Mouse (Mus musculus) bone marrow, adult 2 months (tissue): ENCODE results near the gene Nhlh2.

Source experiments
- CTCF ChIP-seq: fragments of 200-500 bp; IDR thresholded peaks from 2 replicates; pipeline ENCODE4 v1.5.1; 2011; ENCODE audit warnings: low read length, control low read depth; ENCODE audit not compliant: control insufficient read depth, insufficient read depth
- POLR2A ChIP-seq: fragments of 200-500 bp; IDR thresholded peaks from 2 replicates; pipeline ENCODE4 v1.6.1; 2011; ENCODE audit warnings: low read depth, mild to moderate bottlenecking, control low read depth, low read length, borderline replicate concordance; ENCODE audit not compliant: control insufficient read depth

DNA sequence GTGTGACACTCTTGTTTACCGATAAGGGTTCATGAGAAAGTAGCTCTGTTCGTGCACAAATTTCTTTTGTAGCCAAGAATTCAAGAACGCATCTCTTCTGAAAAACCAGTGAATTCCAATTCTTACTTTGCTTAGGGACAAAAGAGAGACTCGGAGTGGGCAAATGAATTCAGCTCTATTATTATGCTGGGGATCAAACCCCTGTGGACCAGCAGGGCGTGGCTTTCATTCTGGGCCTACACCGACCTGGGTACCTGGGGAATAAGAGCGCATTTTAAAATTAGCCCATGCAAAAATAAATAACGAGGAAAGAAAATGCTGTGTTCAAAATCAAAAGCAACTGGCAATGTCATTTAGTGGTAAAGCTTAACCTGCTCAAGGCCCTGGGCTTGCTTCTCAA lies 43.4 kb downstream of the Nhlh2 start:
- TF ChIP-seq CTCF, result no peak
- no peak for TF ChIP-seq POLR2A
